Mouse (Mus musculus): ENCODE data around the gene Kcnmb1. TPM values are rescaled to one million over a fixed set of nuclear protein-coding genes. Genes with fewer than 3 reads are reported as not detected.

The Kcnmb1 gene
- total and polyA plus RNA-seq, 2 experiments, result 0.01 TPM; not detected in 1

DNA sequence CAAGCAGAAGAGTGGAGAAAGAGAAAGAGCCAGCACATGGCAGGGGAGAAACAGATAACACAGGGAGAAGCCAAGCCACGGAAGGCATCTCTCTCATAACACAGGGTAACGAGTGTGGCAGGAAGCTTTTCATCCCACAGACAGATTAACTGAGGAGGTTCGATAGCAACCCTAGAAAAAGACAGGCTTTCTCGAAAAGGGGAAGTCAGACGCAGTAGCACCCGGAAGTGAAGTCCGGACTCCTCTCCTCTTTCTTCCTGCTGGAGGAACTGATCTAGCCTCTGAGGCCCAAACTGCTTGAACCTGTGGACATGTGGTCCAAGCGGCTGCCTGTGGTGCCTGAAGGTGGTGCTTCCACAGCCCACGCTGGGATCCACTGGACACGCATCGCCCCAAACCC, 45.4 kb downstream of the Kcnmb1 start:
- H3K27ac ChIP-seq (replicated peaks; ENCODE audit: insufficient read depth, low read depth, low read length), result no peak overlapping the region
- no peak overlapping the region for H3K9ac ChIP-seq (ENCODE audit: low read depth, low read length)
- DNase-seq (ENCODE audit: extremely low read depth, low read depth, low spot score), result peak; percentile 20
- no peaks in the 10 kb centered on the region for H3K79me2 ChIP-seq (ENCODE audit: control insufficient read depth, insufficient read depth, low read length)
- WGBS, result 71% methylated on average over 11 of the region's 11 CpGs
- TF ChIP-seq POLR2A (IDR thresholded peaks at IDR 0.05; ENCODE audit: extremely low read depth, insufficient read depth, low read length) (no peak), CTCF (IDR thresholded peaks at IDR 0.05; ENCODE audit: low read depth, low read length) (no peak)
- no peaks in the 10 kb centered on the region; the same call in 1 of the 2 replicates for H3K4me1 ChIP-seq (ENCODE audit: control insufficient read depth, insufficient read depth, low read length)
- no peaks in the 10 kb centered on the region; the same call in 1 of the 2 replicates for H3K27me3 ChIP-seq (ENCODE audit: control insufficient read depth, insufficient read depth, low read length)
- no peak overlapping the region for H3K4me3 ChIP-seq (ENCODE audit: insufficient read depth, low read depth, low read length)
- no peaks in the 10 kb centered on the region for H3K36me3 ChIP-seq (ENCODE audit: control insufficient read depth, insufficient read depth, low read length)

DNA sequence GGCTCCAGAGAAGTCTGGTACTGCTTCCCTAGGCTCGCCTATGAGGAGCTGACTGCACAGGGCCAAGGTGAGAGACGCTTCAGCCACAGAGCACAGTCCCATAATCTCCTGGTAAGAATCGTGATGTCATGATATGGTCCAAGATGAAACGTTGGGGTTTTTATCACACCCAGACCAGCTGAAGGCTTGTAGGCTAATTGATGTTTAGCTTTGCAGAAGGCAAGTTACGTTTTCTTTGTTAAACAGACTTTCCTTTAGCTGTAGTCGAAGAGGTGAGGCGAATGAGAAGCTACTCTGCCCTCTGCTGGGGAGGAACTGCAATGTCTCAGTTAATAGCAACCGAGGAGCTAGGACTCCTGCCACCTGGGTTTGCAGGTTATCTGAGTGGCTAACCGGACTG, 45.9 kb downstream of the Kcnmb1 start:
- no peaks in the 10 kb centered on the region; the same call in 1 of the 2 replicates for H3K4me1 ChIP-seq (ENCODE audit: control insufficient read depth, insufficient read depth, low read length)
- H3K79me2 ChIP-seq (ENCODE audit: control insufficient read depth, insufficient read depth, low read length), result no peaks in the 10 kb centered on the region
- no peaks in the 10 kb centered on the region; the same call in 1 of the 2 replicates for H3K27me3 ChIP-seq (ENCODE audit: control insufficient read depth, insufficient read depth, low read length)
- peak; percentile 6 for DNase-seq (ENCODE audit: extremely low read depth, low read depth, low spot score)
- H3K36me3 ChIP-seq (ENCODE audit: control insufficient read depth, insufficient read depth, low read length), result no peaks in the 10 kb centered on the region
- H3K27ac ChIP-seq (replicated peaks; ENCODE audit: insufficient read depth, low read depth, low read length), result no peak overlapping the region
- TF ChIP-seq CTCF (IDR thresholded peaks at IDR 0.05; ENCODE audit: low read depth, low read length) (peak; percentile 52; the same call in 1 of the 2 replicates), POLR2A (IDR thresholded peaks at IDR 0.05; ENCODE audit: extremely low read depth, insufficient read depth, low read length) (no peak)
- H3K9ac ChIP-seq (ENCODE audit: low read depth, low read length), result no peak overlapping the region
- 33% methylated on average over 9 of the region's 9 CpGs for WGBS
- H3K4me3 ChIP-seq (ENCODE audit: insufficient read depth, low read depth, low read length), result no peak overlapping the region

DNA sequence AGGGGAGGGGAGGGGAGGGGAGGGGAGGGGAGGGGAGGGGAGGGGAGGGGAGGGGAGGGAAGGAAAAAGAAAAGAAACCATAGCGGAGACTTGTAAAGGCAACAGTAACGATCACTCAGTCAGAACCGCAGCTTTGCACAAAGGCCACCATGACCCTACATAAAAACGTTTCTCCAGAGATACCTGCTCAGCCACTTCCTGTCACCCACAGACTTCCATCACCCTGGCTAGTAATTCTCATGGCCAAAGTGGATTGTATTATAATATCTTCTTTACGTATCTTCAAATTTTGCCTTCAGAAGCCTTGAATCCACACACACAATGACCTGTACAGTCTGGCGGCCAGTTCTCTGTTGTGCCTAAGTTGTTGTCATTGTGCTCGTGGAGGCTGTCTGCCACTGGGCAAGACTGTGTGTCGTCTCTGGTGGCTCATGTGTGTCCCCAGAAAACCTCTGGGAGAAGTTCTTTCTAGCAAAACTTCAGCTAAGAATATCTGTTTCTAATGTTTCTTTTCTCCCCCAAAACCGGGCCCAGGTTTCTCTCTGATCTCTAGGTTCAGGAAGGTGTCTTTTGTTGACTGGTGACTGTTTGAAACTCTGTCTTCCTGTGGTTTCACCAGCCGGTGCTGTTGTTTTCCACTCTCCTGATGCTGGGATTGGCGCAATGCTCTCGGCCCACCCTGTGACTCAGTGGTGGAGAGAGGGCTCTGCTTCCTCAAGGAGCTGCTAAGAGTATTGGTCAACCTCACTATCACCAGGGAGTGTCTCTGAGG, 46.7 kb downstream of the Kcnmb1 start:
- no peak overlapping the region for H3K27ac ChIP-seq (replicated peaks; ENCODE audit: insufficient read depth, low read depth, low read length)
- no peak for TF ChIP-seq POLR2A (IDR thresholded peaks at IDR 0.05; ENCODE audit: extremely low read depth, insufficient read depth, low read length)
- no peak for TF ChIP-seq CTCF (IDR thresholded peaks at IDR 0.05; ENCODE audit: low read depth, low read length)
- no peaks in the 10 kb centered on the region; the same call in 1 of the 2 replicates for H3K4me1 ChIP-seq (ENCODE audit: control insufficient read depth, insufficient read depth, low read length)
- WGBS, result 83% methylated on average over 12 of the region's 12 CpGs
- H3K27me3 ChIP-seq (ENCODE audit: control insufficient read depth, insufficient read depth, low read length), result no peaks in the 10 kb centered on the region
- no peak overlapping the region for H3K4me3 ChIP-seq (ENCODE audit: insufficient read depth, low read depth, low read length)
- no peak for DNase-seq (ENCODE audit: extremely low read depth, low read depth, low spot score)
- no peak overlapping the region for H3K9ac ChIP-seq (ENCODE audit: low read depth, low read length)
- no peaks in the 10 kb centered on the region for H3K36me3 ChIP-seq (ENCODE audit: control insufficient read depth, insufficient read depth, low read length)
- H3K79me2 ChIP-seq (ENCODE audit: control insufficient read depth, insufficient read depth, low read length), result no peaks in the 10 kb centered on the region

DNA sequence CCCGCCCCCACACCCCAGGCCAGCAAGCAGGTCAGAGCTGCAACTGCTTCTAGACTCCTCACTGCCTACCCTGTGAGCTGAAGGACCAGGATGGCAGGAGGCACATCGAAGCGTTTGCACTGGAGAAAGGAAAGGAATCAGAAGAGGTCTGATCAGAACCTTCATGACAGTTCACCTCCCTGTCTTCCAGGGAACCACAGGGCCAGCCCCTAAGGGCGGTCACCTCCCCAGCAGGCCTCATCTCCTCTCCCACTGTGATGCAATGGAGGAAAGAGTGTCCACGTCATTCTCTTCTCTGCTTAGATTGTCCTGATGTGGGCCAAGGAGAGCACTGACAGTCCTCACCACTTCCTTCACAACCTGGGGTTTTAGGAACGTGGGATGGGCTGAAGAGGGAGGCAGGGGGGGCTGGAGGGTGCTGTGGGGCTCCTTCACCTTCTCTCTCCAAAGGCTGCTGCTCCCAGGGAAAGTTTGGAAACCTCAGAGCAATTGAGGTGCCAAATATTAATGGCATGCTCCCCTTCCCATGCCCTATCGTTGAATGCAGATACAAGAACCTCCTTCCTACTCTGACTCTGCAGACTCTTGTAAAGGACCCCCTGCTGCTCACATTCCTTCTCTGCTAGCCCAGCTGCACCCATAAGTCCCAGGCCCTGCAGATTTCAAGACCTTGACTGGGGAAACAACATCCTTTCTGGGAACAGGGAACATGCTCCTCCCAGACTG, 47.5 kb downstream of the Kcnmb1 start:
- Histone ChIP-seq H3K36me3 (ENCODE audit: control insufficient read depth, insufficient read depth, low read length) (no peaks in the 10 kb centered on the region), H3K79me2 (ENCODE audit: control insufficient read depth, insufficient read depth, low read length) (no peaks in the 10 kb centered on the region), H3K27me3 (ENCODE audit: control insufficient read depth, insufficient read depth, low read length) (no peaks in the 10 kb centered on the region), H3K9ac (ENCODE audit: low read depth, low read length) (no peak overlapping the region), H3K4me1 (ENCODE audit: control insufficient read depth, insufficient read depth, low read length) (no peaks in the 10 kb centered on the region; the same call in 1 of the 2 replicates), H3K27ac (replicated peaks; ENCODE audit: insufficient read depth, low read depth, low read length) (0 out of 2 replicates have a peak overlapping the region, but pooled peaks have one; percentile 25), H3K4me3 (ENCODE audit: insufficient read depth, low read depth, low read length) (no peak overlapping the region)
- peak; percentile 6 for DNase-seq (ENCODE audit: extremely low read depth, low read depth, low spot score)
- no peak for TF ChIP-seq POLR2A (IDR thresholded peaks at IDR 0.05; ENCODE audit: extremely low read depth, insufficient read depth, low read length)
- whole genome bisulfite sequencing, result 63% methylated on average over 7 of the region's 7 CpGs

DNA sequence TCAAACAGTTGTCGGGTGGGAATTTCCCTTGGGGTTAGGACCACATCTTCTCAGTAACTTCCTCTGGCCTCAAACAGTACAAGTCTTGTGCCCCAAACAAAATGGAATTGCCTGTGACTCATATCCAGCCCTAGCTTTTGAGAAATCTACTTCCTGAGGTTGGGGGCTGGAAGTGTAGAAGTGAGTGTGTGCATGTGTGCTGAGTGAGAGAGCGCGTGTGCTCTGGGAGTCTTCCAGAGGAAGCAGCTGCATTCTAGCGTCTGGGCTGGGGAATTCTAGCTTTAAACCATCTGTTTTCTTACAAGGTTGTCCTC, 48.0 kb downstream of the Kcnmb1 start:
- Histone ChIP-seq H3K27me3 (ENCODE audit: control insufficient read depth, insufficient read depth, low read length) (no peaks in the 10 kb centered on the region), H3K4me1 (ENCODE audit: control insufficient read depth, insufficient read depth, low read length) (no peaks in the 10 kb centered on the region; the same call in 1 of the 2 replicates), H3K79me2 (ENCODE audit: control insufficient read depth, insufficient read depth, low read length) (no peaks in the 10 kb centered on the region), H3K4me3 (ENCODE audit: insufficient read depth, low read depth, low read length) (no peak overlapping the region), H3K27ac (replicated peaks; ENCODE audit: insufficient read depth, low read depth, low read length) (no peak overlapping the region), H3K9ac (ENCODE audit: low read depth, low read length) (no peak overlapping the region), H3K36me3 (ENCODE audit: control insufficient read depth, insufficient read depth, low read length) (no peaks in the 10 kb centered on the region)
- DNase-seq (ENCODE audit: extremely low read depth, low read depth, low spot score), result peak; percentile 55
- TF ChIP-seq CTCF (IDR thresholded peaks at IDR 0.05; ENCODE audit: low read depth, low read length) (no peak), POLR2A (IDR thresholded peaks at IDR 0.05; ENCODE audit: extremely low read depth, insufficient read depth, low read length) (no peak)
- whole genome bisulfite sequencing, result 67% methylated on average over 4 of the region's 4 CpGs

Measured in liver, adult 2 months (tissue).